Mouse (Mus musculus): ENCODE data around the gene Wasf2. TPM values are rescaled to one million over a fixed set of nuclear protein-coding genes. Genes with fewer than 3 reads are reported as not detected.

The Wasf2 gene
- total and polyA plus RNA-seq, 3 experiments: 14.9 to 59.5 (median 21.7) TPM

DNA sequence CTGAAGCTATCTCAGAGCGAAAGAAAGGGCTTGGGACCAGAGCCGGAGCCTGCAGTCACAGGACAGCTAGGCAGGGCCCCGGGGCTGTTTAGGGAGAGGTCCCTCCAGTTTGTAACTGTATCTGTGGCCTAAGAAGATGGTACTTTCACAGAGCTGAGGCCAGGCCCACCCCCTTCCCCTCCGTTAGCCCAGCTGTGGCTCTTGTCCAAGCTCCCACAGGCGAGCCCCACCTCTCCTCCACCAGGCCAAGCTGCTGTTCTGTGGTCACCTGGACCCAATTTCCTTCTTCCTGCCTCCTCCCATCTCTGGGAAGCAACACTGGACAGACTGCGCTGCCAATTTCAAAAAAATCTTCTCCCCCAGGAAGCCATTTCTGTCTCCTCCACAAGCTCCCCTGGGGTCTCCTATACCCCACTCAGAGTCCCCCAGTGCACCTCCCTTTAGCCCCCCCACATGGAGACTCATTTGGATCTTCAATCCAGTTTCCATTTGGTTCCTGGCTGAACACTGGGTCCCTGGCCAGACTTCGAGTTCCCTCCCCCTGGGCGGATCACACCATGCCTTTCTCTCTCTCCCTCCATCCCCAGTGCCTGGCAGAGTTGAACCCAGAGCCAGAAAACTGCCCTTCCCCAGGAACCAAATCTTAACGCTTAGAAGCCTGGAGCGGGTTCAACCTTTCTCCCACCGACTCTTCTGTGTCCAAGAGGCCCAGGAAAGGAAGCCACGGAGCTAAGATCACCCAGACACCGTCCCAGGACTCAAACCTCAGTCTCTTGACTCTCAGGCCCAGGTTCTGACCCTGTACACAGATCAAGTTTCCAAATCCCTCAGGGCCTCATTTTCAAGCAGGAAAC is 21.6 kb upstream of the Wasf2 start:
- no peaks in the 10 kb centered on the region for H3K36me3 ChIP-seq (replicated peaks in 1 of 2; ENCODE audit: control insufficient read depth in 1 of 2, insufficient read depth in 1 of 2, low read length in 1 of 2)
- TF ChIP-seq ELF1 (IDR thresholded peaks at IDR 0.05; ENCODE audit: low read depth, low read length) (0 out of 2 replicates have a peak, but pooled peaks have one; percentile 9), MAZ (IDR thresholded peaks at IDR 0.05; ENCODE audit: low read depth, low read length) (no peak), MEF2A (IDR thresholded peaks at IDR 0.05; ENCODE audit: borderline replicate concordance, low read depth, low read length) (peak; percentile 41; the same call in 1 of the 2 replicates)
- in situ Hi-C loops (cut with MboI; ENCODE audit: low pct_ligation_motif_present, low pct_unique_long_range_greater_than_20kb, low sequenced_read_pairs): no loop called here
- peaks cover 8 to 30% of the 10 kb centered on the region in 2 experiments; a peak in 3 of 4 replicates for H3K4me1 ChIP-seq (ENCODE audit: control insufficient read depth in 1 of 2, insufficient read depth in 2 of 2)
- no peaks in the 10 kb centered on the region for H3K27me3 ChIP-seq (replicated peaks)
- dilution Hi-C loops (cut with MboI; ENCODE audit: extremely low pct_ligation_motif_present, extremely low pct_unique_long_range_greater_than_20kb, low sequenced_read_pairs): no loop called here
- no peaks in the 10 kb centered on the region for H3K9me3 ChIP-seq (replicated peaks; ENCODE audit: low read length)
- no peak for DNase-seq (ENCODE audit: extremely low read depth)
- H3K27ac ChIP-seq (ENCODE audit: insufficient read depth, low read depth): no peak overlapping the region
- H3K9ac ChIP-seq (ENCODE audit: insufficient read depth, low read depth): no peak overlapping the region
- H3K4me2 ChIP-seq (ENCODE audit: insufficient read depth, low read depth, poor library complexity, severe bottlenecking): no peak overlapping the region
- H3K79me2 ChIP-seq (replicated peaks; ENCODE audit: control insufficient read depth, extremely low read depth, insufficient read depth, poor library complexity, severe bottlenecking): no peaks in the 10 kb centered on the region
- H3K4me3 ChIP-seq (replicated peaks in 1 of 3; ENCODE audit: low read depth in 2 of 3, low read length in 2 of 3, poor library complexity in 1 of 3): no peak overlapping the region

DNA sequence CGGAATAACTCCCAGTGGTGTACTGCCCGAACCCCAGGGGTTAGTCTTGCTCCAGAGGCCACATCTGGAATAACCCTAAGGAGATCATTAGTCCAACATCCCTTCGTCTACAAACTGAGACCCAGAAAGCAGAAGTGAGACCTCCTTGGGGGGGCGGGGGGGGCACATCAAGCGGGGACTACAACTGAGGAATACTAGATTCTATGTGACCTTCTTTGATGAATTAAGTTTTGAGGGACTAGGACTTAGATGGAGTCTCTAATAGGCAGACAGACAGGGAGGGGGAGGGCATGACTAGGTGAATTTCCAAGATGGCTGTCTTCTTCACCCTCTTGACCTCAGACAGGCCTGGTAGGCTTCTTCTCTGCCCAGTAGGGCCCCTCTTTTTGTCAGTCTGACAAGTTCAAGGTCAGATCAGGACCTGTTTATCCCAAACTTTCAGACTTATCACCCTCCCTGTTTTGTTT is 20.9 kb upstream of the Wasf2 start:
- dilution Hi-C loops (cut with MboI; ENCODE audit: extremely low pct_ligation_motif_present, extremely low pct_unique_long_range_greater_than_20kb, low sequenced_read_pairs): no loop called here
- no peak overlapping the region for H3K4me2 ChIP-seq (ENCODE audit: insufficient read depth, low read depth, poor library complexity, severe bottlenecking)
- DNase-seq (ENCODE audit: extremely low read depth): peak; percentile 42

DNA sequence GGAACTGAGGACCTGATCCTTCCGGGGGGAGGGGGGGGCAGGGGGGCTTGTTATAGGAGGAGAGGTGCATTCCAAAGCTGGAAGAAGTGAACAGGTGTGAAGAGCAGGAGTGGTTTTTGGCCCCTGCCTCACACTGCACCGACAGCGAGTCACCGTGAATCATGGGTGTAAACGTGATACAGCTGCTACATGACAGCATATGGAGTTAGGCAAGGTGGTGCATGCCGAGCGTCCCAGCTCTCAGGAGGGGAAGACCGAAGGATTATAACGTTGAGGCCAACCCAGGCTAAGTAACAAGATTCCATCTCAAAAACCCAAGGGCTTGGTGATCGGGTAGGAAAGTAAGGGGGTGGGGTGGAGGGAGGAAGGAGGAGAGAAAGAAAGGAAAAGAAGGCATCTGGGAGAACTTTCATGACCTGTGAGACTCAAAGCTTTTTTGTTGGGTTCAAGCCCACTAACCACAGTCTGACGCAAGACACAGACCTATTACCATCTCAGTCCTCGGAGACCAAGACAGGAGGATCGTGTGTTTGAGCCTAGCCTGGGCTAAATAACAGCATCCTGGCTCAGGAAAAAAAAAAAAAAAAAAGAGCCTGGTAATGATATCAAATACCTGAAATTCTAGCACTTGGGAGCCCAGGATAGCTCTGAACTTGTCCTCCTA is 18.0 kb upstream of the Wasf2 start:
- H3K9ac ChIP-seq (ENCODE audit: insufficient read depth, low read depth): no peak overlapping the region
- H3K4me3 ChIP-seq (replicated peaks in 1 of 3; ENCODE audit: low read depth in 2 of 3, low read length in 2 of 3, poor library complexity in 1 of 3): no peak overlapping the region
- H3K9me3 ChIP-seq (replicated peaks; ENCODE audit: low read length): no peaks in the 10 kb centered on the region
- no peak for DNase-seq (ENCODE audit: extremely low read depth)
- H3K27ac ChIP-seq (ENCODE audit: insufficient read depth, low read depth): no peak overlapping the region
- H3K4me1 ChIP-seq (ENCODE audit: control insufficient read depth in 1 of 2, insufficient read depth in 2 of 2): peaks cover 8 to 42% of the 10 kb centered on the region in 2 experiments
- in situ Hi-C loops (cut with MboI; ENCODE audit: low pct_ligation_motif_present, low pct_unique_long_range_greater_than_20kb, low sequenced_read_pairs) (no loop called here), dilution Hi-C loops (cut with MboI; ENCODE audit: extremely low pct_ligation_motif_present, extremely low pct_unique_long_range_greater_than_20kb, low sequenced_read_pairs) (no loop called here)
- no peaks in the 10 kb centered on the region for H3K36me3 ChIP-seq (replicated peaks in 1 of 2; ENCODE audit: control insufficient read depth in 1 of 2, insufficient read depth in 1 of 2, low read length in 1 of 2)
- H3K79me2 ChIP-seq (replicated peaks; ENCODE audit: control insufficient read depth, extremely low read depth, insufficient read depth, poor library complexity, severe bottlenecking): no peaks in the 10 kb centered on the region
- no peak overlapping the region for H3K4me2 ChIP-seq (ENCODE audit: insufficient read depth, low read depth, poor library complexity, severe bottlenecking)
- H3K27me3 ChIP-seq (replicated peaks): no peaks in the 10 kb centered on the region
- no peak for TF ChIP-seq MEF2A (IDR thresholded peaks at IDR 0.05; ENCODE audit: borderline replicate concordance, low read depth, low read length)
- no peak for TF ChIP-seq TCF12 (IDR thresholded peaks at IDR 0.05; ENCODE audit: low read depth, low read length)
- no peak for TF ChIP-seq ZMIZ1 (IDR thresholded peaks at IDR 0.05; ENCODE audit: low read depth, low read length)
- no peak for TF ChIP-seq CHD1 (IDR thresholded peaks at IDR 0.05; ENCODE audit: low read depth, low read length)
- no peak for TF ChIP-seq KAT2A (IDR thresholded peaks at IDR 0.05; ENCODE audit: insufficient replicate concordance, low read length)
- TF ChIP-seq PAX5 (IDR thresholded peaks at IDR 0.05; ENCODE audit: low read length): no peak
- TF ChIP-seq CTCF (conservative IDR thresholded peaks at IDR 0.05 in 1 of 2, IDR thresholded peaks at IDR 0.05 in 1 of 2; ENCODE audit: low read depth in 2 of 2, low read length in 2 of 2): no peak

More for the DNA sequence above, 20.9 kb upstream of the Wasf2 start:
- in situ Hi-C loops (cut with MboI; ENCODE audit: low pct_ligation_motif_present, low pct_unique_long_range_greater_than_20kb, low sequenced_read_pairs): no loop called here
- no peak overlapping the region for H3K27ac ChIP-seq (ENCODE audit: insufficient read depth, low read depth)
- no peaks in the 10 kb centered on the region for H3K36me3 ChIP-seq (replicated peaks in 1 of 2; ENCODE audit: control insufficient read depth in 1 of 2, insufficient read depth in 1 of 2, low read length in 1 of 2)
- no peaks in the 10 kb centered on the region for H3K79me2 ChIP-seq (replicated peaks; ENCODE audit: control insufficient read depth, extremely low read depth, insufficient read depth, poor library complexity, severe bottlenecking)
- no peak overlapping the region for H3K4me3 ChIP-seq (replicated peaks in 1 of 3; ENCODE audit: low read depth in 2 of 3, low read length in 2 of 3, poor library complexity in 1 of 3)
- no peaks in the 10 kb centered on the region for H3K27me3 ChIP-seq (replicated peaks)
- no peak overlapping the region for H3K9ac ChIP-seq (ENCODE audit: insufficient read depth, low read depth)
- H3K4me1 ChIP-seq (ENCODE audit: control insufficient read depth in 1 of 2, insufficient read depth in 2 of 2): peaks cover 8 to 32% of the 10 kb centered on the region in 2 experiments; a peak in 3 of 4 replicates
- no peaks in the 10 kb centered on the region for H3K9me3 ChIP-seq (replicated peaks; ENCODE audit: low read length)
- no peak for TF ChIP-seq TCF12 (IDR thresholded peaks at IDR 0.05; ENCODE audit: low read depth, low read length)
- peak; percentile 58; the same call in 1 of the 2 replicates for TF ChIP-seq RCOR1 (conservative IDR thresholded peaks at IDR 0.05; ENCODE audit: low read depth, low read length)
- no peak for TF ChIP-seq POLR2A (IDR thresholded peaks at IDR 0.05; ENCODE audit: low read depth, low read length)
- TF ChIP-seq USF2 (conservative IDR thresholded peaks at IDR 0.05; ENCODE audit: low read depth, low read length): no peak
- peak; percentile 91 for TF ChIP-seq IRF4 (IDR thresholded peaks at IDR 0.05; ENCODE audit: low read depth, low read length)
- no peak for TF ChIP-seq MAX (IDR thresholded peaks at IDR 0.05; ENCODE audit: low read length)
- no peak for TF ChIP-seq ZKSCAN1 (IDR thresholded peaks at IDR 0.05; ENCODE audit: borderline replicate concordance, low read depth, low read length)
- no peak for TF ChIP-seq ZC3H11A (IDR thresholded peaks at IDR 0.05; ENCODE audit: low read depth, low read length)
- no peak for TF ChIP-seq ZMIZ1 (IDR thresholded peaks at IDR 0.05; ENCODE audit: low read depth, low read length)
- 0 out of 2 replicates have a peak, but pooled peaks have one; percentile 14 for TF ChIP-seq ETS1 (conservative IDR thresholded peaks at IDR 0.05; ENCODE audit: low read depth, low read length)
- TF ChIP-seq MEF2A (IDR thresholded peaks at IDR 0.05; ENCODE audit: borderline replicate concordance, low read depth, low read length): no peak
- no peak for TF ChIP-seq CHD1 (IDR thresholded peaks at IDR 0.05; ENCODE audit: low read depth, low read length)
- TF ChIP-seq EP300 (IDR thresholded peaks at IDR 0.05; ENCODE audit: low read length): peak; percentile 63; the same call in 1 of the 2 replicates
- TF ChIP-seq RAD21 (IDR thresholded peaks at IDR 0.05; ENCODE audit: low read depth, low read length): no peak
- peak; percentile 61; the same call in 1 of the 2 replicates for TF ChIP-seq CHD2 (IDR thresholded peaks at IDR 0.05; ENCODE audit: low read length)

All from CH12.LX (cell line).